Mouse (Mus musculus): ENCODE data around the gene Plekhg2. TPM values are rescaled to one million over a fixed set of nuclear protein-coding genes. Genes with fewer than 3 reads are reported as not detected.
A peak's percentile ranks its signal among the peaks of the same experiment; 100 is the strongest.

The Plekhg2 gene
- polyA plus RNA-seq, 1 experiment: 4.3 TPM

DNA sequence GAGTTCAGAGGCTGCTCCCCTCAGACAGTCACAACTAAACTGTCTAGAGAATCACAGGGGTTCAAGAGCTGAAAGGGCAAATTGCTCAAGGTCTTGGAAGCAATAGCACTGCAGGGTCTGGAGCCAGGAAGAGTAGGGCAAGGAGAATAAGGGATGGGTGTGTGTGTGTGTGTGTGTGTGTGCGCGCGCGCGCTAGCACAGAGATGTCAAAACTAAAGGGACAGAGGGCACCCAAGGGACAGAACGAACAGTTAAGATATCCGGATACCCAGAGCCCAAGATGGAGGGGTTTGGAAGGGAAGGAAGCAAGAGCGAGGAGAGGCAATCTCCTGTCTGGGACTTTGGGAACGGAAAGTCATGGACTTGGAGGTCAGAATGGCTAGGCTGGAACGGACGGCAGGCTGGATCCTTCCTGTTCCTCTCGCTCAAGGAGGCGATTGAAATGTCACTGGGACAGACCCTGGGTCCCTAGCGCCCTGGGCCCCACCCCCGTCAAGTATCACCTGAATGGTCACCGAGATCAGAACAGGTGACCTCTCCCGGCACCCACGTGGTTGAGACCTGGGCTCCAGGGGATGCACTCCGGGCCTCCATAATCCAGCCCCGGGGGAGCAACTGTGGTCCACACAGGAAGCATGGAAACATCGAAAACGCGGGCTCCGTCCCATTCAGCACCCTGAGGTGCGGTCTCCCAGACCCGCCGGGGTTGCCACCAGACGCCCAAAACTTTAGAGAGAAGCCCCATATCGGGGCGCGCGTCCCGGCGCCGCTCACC, 61.1 kb downstream of the Plekhg2 start:
- Histone ChIP-seq H3K27ac (ENCODE audit: insufficient read depth, low read length) (no peak overlapping the region), H3K27me3 (ENCODE audit: control insufficient read depth, insufficient read depth, low read length) (no peaks in the 10 kb centered on the region)
- WGBS: 3% methylated on average over 35 of the region's 35 CpGs

GRCm38 (mm10) chr7:28309737-28310136, 62.7 kb downstream of the Plekhg2 start:
- H3K4me3 ChIP-seq (replicated peaks; ENCODE audit: insufficient read depth, low read depth, low read length): no peak overlapping the region
- DNase-seq: no peak
- H3K4me1 ChIP-seq (ENCODE audit: control insufficient read depth, insufficient read depth, low read length): no peaks in the 10 kb centered on the region; the same call in 1 of the 2 replicates
- TF ChIP-seq CTCF (IDR thresholded peaks at IDR 0.05; ENCODE audit: borderline replicate concordance, insufficient read depth, low read depth, low read length) (no peak), POLR2A (IDR thresholded peaks at IDR 0.05; ENCODE audit: borderline replicate concordance, insufficient read depth, low read length) (no peak)
- WGBS: 15% methylated on average over 9 of the region's 9 CpGs
- no peaks in the 10 kb centered on the region for H3K27me3 ChIP-seq (ENCODE audit: control insufficient read depth, insufficient read depth, low read length)
- no peak overlapping the region for H3K27ac ChIP-seq (ENCODE audit: insufficient read depth, low read length)

More for the DNA sequence above, 61.1 kb downstream of the Plekhg2 start:
- no peaks in the 10 kb centered on the region; the same call in 1 of the 2 replicates for H3K4me1 ChIP-seq (ENCODE audit: control insufficient read depth, insufficient read depth, low read length)
- no peak for TF ChIP-seq POLR2A (IDR thresholded peaks at IDR 0.05; ENCODE audit: borderline replicate concordance, insufficient read depth, low read length)
- no peak for TF ChIP-seq CTCF (IDR thresholded peaks at IDR 0.05; ENCODE audit: borderline replicate concordance, insufficient read depth, low read depth, low read length)
- peak overlapping the region; percentile 68 for H3K4me3 ChIP-seq (replicated peaks; ENCODE audit: insufficient read depth, low read depth, low read length)
- no peak for DNase-seq

Other genes with a start within 250 kb of the Plekhg2 start
- 0.02 and 0.03 TPM in 2 replicates for gene 9530053A07Rik, start 243.1 kb downstream of the Plekhg2 start, polyA plus RNA-seq (2012; rRNA removed)
- gene Fbl, start 202.9 kb downstream of the Plekhg2 start, polyA plus RNA-seq (2012; rRNA removed): 67.0 and 72.8 TPM in 2 replicates
- gene Dyrk1b, start 193.1 kb downstream of the Plekhg2 start, polyA plus RNA-seq (2012; rRNA removed): 27.3 and 29.6 TPM in 2 replicates
- 44.2 and 44.4 TPM in 2 replicates for gene Eid2, start 104.7 kb downstream of the Plekhg2 start, polyA plus RNA-seq (2012; rRNA removed)
- 21.2 and 23.1 TPM in 2 replicates for gene Eid2b, start 94.9 kb downstream of the Plekhg2 start, polyA plus RNA-seq (2012; rRNA removed)
- 0.59 and 1.4 TPM in 2 replicates for gene Selenov, start 81.4 kb downstream of the Plekhg2 start, polyA plus RNA-seq (2012; rRNA removed)
- 1.3 and 1.4 TPM in 2 replicates for gene Dll3, start 70.4 kb downstream of the Plekhg2 start, polyA plus RNA-seq (2012; rRNA removed)
- 75.7 and 78.6 TPM in 2 replicates for gene Timm50, start 60.5 kb downstream of the Plekhg2 start, polyA plus RNA-seq (2012; rRNA removed)
- gene Supt5, start 33.9 kb downstream of the Plekhg2 start, polyA plus RNA-seq (2012; rRNA removed): 121 and 125 TPM in 2 replicates
- gene Rps16, start 21.9 kb downstream of the Plekhg2 start, polyA plus RNA-seq (2012; rRNA removed): 510 and 514 TPM in 2 replicates
- gene Zfp36, start 7.7 kb upstream of the Plekhg2 start, polyA plus RNA-seq (2012; rRNA removed): 3.7 and 3.9 TPM in 2 replicates
- 47.9 and 49.5 TPM in 2 replicates for gene Med29, start 20.1 kb upstream of the Plekhg2 start, polyA plus RNA-seq (2012; rRNA removed)
- 104 and 124 TPM in 2 replicates for gene Paf1, start 20.4 kb upstream of the Plekhg2 start, polyA plus RNA-seq (2012; rRNA removed)
- gene Gmfg, start 64.8 kb upstream of the Plekhg2 start, polyA plus RNA-seq (2012; rRNA removed): 2.0 and 2.2 TPM in 2 replicates
- 39.6 and 41.5 TPM in 2 replicates for gene Lrfn1, start 79.4 kb upstream of the Plekhg2 start, polyA plus RNA-seq (2012; rRNA removed)
- gene Ifnl2, start 137.9 kb upstream of the Plekhg2 start, polyA plus RNA-seq (2012; rRNA removed): not detected in 2 replicates
- not detected in 2 replicates for gene Ifnl3, start 150.2 kb upstream of the Plekhg2 start, polyA plus RNA-seq (2012; rRNA removed)
- not detected in 2 replicates for gene Sycn, start 168.3 kb upstream of the Plekhg2 start, polyA plus RNA-seq (2012; rRNA removed)
- gene Nccrp1, start 174.7 kb upstream of the Plekhg2 start, polyA plus RNA-seq (2012; rRNA removed): 0.43 and 0.67 TPM in 2 replicates
- gene Samd4b, start 225.5 kb upstream of the Plekhg2 start, polyA plus RNA-seq (2012; rRNA removed): 54.1 and 54.9 TPM in 2 replicates
- gene Pak4, start 225.6 kb upstream of the Plekhg2 start, polyA plus RNA-seq (2012; rRNA removed): 8.3 and 8.5 TPM in 2 replicates

All from cerebellum, adult 2 months (tissue).